Mouse (Mus musculus): ENCODE results near the gene 1110032A03Rik. TPM values are rescaled to one million over a fixed set of nuclear protein-coding genes. Genes with fewer than 3 reads are reported as not detected.

The 1110032A03Rik gene
- polyA plus RNA-seq, 1 experiment from 2014 or later: 26.1 TPM

DNA sequence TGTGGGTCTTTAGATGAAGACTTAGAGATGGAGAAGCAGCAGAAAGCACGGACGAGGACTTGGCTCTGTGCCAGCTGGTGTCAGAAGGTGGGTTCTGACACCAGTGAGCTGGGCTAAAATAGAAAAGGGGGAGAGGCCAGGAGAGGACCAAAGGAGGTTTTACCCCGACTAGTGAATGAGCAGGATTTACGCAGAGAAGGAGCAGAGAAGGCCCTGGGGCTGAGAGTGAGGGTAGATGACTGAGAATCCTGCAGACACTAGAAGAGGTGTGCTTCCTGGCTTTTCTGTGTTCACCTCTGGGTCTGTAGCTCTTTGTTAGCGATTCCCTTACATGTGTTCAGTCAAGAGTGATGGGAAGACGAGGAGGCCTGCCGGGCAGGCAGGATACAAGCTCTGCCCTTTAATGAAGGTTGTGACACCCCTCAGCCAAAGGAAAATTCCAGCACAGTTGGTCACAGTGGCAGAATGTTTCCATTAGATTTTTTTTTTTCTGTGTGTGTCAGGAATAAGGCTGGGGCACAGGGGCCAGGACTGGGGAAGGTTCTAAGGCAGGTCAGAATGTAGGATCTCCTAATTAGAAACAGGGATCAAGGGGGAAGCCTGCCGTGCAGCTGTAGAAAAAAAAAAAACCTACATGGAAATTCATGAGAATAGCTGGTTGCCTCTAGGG is 49.3 kb downstream of the 1110032A03Rik start:
- H3K4me1 ChIP-seq (replicated peaks): peaks cover 8% of the 10 kb centered on the region
- H3K4me3 ChIP-seq (replicated peaks): no peak overlapping the region
- no peak overlapping the region for H3K4me2 ChIP-seq (replicated peaks)
- ATAC-seq: no peak
- no peaks in the 10 kb centered on the region for H3K36me3 ChIP-seq
- no peak overlapping the region for H3K27ac ChIP-seq
- 65% methylated on average over 8 of the region's 8 CpGs for WGBS
- H3K27me3 ChIP-seq (replicated peaks): no peaks in the 10 kb centered on the region
- H3K9me3 ChIP-seq: no peaks in the 10 kb centered on the region
- H3K9ac ChIP-seq: no peak overlapping the region

- H3K9ac ChIP-seq: no peak overlapping the region
- H3K4me1 ChIP-seq (replicated peaks): peaks cover 8% of the 10 kb centered on the region
- no peaks in the 10 kb centered on the region for H3K36me3 ChIP-seq
- 43% methylated on average over 3 of the region's 3 CpGs for WGBS
- ATAC-seq: no peak
- no peak overlapping the region for H3K27ac ChIP-seq
- no peaks in the 10 kb centered on the region for H3K9me3 ChIP-seq
- no peak overlapping the region for H3K4me2 ChIP-seq (replicated peaks)
- no peaks in the 10 kb centered on the region for H3K27me3 ChIP-seq (replicated peaks)
- H3K4me3 ChIP-seq (replicated peaks): no peak overlapping the region
Observed at GRCm38 (mm10) chr9:50724661-50725330, 50.5 kb downstream of the 1110032A03Rik start.

- Histone ChIP-seq H3K27me3 (replicated peaks) (no peaks in the 10 kb centered on the region), H3K4me1 (replicated peaks) (peaks cover 8% of the 10 kb centered on the region)
Observed at GRCm38 (mm10) chr9:50724147-50724546, 51.2 kb downstream of the 1110032A03Rik start.

DNA sequence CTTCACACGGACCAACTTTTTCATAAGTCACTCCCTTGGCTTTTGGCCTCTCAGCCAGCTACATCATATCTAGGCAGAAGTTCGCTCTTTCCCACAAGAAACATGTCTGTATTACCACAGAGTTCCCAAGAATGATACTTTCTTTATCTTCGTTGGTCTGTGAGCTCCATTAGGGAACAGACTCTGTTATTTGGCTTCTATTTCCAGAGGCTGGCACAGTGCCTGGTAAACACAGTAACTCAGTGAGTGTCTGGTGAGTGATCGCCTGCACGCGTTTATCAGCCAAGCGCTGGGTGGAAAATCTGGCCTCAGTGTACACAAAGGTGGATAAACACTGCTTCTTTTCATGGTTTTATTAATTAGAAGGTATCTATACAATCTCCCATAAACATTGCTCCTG is 51.9 kb downstream of the 1110032A03Rik start:
- no peaks in the 10 kb centered on the region for H3K9me3 ChIP-seq
- H3K9ac ChIP-seq: no peak overlapping the region
- peaks cover 8% of the 10 kb centered on the region for H3K4me1 ChIP-seq (replicated peaks)
- 31% methylated on average over 7 of the region's 7 CpGs for WGBS
- peak overlapping the region; percentile 9; the same call in 1 of the 2 replicates for H3K27ac ChIP-seq
- no peaks in the 10 kb centered on the region for H3K27me3 ChIP-seq (replicated peaks)
- 0 out of 2 replicates have a peak overlapping the region, but pooled peaks have one; percentile 15 for H3K4me2 ChIP-seq (replicated peaks)
- ATAC-seq: no peak
- H3K4me3 ChIP-seq (replicated peaks): no peak overlapping the region
- H3K36me3 ChIP-seq: no peaks in the 10 kb centered on the region

More at GRCm38 (mm10) chr9:50724147-50724546, 51.2 kb downstream of the 1110032A03Rik start:
- H3K9ac ChIP-seq: no peak overlapping the region
- no peak overlapping the region for H3K27ac ChIP-seq
- H3K4me3 ChIP-seq (replicated peaks): no peak overlapping the region
- H3K36me3 ChIP-seq: no peaks in the 10 kb centered on the region
- H3K9me3 ChIP-seq: no peaks in the 10 kb centered on the region
- WGBS: 84% methylated on average over 2 of the region's 2 CpGs
- H3K4me2 ChIP-seq (replicated peaks): no peak overlapping the region
- ATAC-seq: no peak

- ATAC-seq: no peak
- Histone ChIP-seq H3K4me1 (replicated peaks) (peaks cover 8% of the 10 kb centered on the region), H3K9ac (no peak overlapping the region), H3K36me3 (no peaks in the 10 kb centered on the region), H3K9me3 (no peaks in the 10 kb centered on the region), H3K4me3 (replicated peaks) (no peak overlapping the region), H3K4me2 (replicated peaks) (no peak overlapping the region), H3K27ac (no peak overlapping the region), H3K27me3 (replicated peaks) (no peaks in the 10 kb centered on the region)
- WGBS: 57% methylated on average over 8 of the region's 8 CpGs
Observed at GRCm38 (mm10) chr9:50722451-50722911, 52.8 kb downstream of the 1110032A03Rik start.

DNA sequence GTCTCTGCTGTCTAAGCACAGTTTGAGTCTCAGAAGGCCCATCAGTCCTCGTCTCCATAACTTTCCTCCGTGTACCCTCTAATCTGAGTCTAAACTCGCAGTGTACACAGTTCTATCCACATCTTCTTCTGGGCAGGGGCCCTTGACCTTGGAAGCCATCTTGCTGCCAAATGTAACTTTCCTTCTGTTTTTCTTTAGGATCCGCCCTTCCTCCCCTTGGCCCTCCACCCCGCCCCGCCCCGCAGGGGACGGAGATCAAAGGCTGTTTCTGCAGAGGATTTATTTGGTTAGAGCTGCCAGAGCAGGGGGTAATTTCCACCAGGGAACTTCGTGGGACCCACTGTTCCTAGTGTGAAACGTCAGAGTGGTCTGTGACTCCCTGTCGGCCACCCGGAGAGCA is 54.3 kb downstream of the 1110032A03Rik start:
- no peak overlapping the region for H3K4me3 ChIP-seq (replicated peaks)
- no peak overlapping the region for H3K4me2 ChIP-seq (replicated peaks)

DNA sequence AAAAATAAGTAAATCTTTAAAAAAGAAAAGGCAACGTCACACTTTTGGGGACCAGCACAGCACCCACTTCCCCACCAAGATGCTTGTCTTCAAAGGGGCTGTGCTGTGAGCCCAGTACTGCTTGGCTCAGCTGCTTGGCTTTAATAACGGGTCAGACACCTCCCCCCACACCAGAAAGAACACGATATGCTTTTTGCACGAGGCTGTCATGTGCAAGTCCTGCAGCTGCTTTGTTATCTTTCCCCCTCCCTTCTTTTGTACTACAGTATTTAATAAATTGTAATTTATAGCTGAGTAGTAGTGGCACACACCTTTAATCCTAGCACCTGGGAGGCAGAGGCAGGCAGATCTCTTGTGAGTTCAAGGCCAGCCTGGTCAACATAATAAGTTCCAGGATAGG is 56.4 kb downstream of the 1110032A03Rik start:
- WGBS: 78% methylated on average over 4 of the region's 4 CpGs
- Histone ChIP-seq H3K27ac (no peak overlapping the region), H3K9me3 (no peaks in the 10 kb centered on the region), H3K4me3 (replicated peaks) (no peak overlapping the region), H3K9ac (no peak overlapping the region), H3K4me2 (replicated peaks) (no peak overlapping the region), H3K36me3 (no peaks in the 10 kb centered on the region), H3K4me1 (replicated peaks) (peaks cover 5% of the 10 kb centered on the region; the same call in 1 of the 2 replicates), H3K27me3 (replicated peaks) (no peaks in the 10 kb centered on the region)
- no peak for ATAC-seq

More for the DNA sequence above, 54.3 kb downstream of the 1110032A03Rik start:
- H3K36me3 ChIP-seq: no peaks in the 10 kb centered on the region
- H3K9me3 ChIP-seq: no peaks in the 10 kb centered on the region
- no peak overlapping the region for H3K27ac ChIP-seq
- no peaks in the 10 kb centered on the region for H3K27me3 ChIP-seq (replicated peaks)
- no peak overlapping the region for H3K9ac ChIP-seq
- peaks cover 8% of the 10 kb centered on the region; the same call in 1 of the 2 replicates for H3K4me1 ChIP-seq (replicated peaks)
- no peak for ATAC-seq
- WGBS: 30% methylated on average over 12 of the region's 12 CpGs

DNA sequence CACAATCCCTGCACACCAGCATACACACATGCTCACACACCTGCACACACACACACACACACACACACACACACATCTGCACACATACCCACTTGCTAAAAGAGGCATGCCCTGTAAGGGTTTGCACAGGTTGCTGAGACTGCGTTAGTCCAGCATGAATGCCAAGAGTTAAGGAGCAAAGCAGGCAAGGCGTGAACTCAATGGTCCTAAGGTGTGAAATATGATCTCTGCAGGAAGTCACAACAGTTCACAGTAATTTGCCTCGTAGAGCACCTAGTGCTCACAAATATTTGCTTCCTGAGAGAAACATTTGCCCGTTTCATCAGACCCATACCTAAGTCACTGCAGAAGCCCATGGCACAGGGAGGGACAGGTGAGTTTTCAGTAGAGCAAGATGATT is 61.1 kb downstream of the 1110032A03Rik start:
- no peaks in the 10 kb centered on the region for H3K4me1 ChIP-seq (replicated peaks)
- no peak overlapping the region for H3K4me3 ChIP-seq (replicated peaks)
- ATAC-seq: no peak
- no peaks in the 10 kb centered on the region for H3K9me3 ChIP-seq
- H3K27ac ChIP-seq: no peak overlapping the region
- H3K36me3 ChIP-seq: no peaks in the 10 kb centered on the region
- WGBS: 46% methylated on average over 4 of the region's 4 CpGs
- no peaks in the 10 kb centered on the region for H3K27me3 ChIP-seq (replicated peaks)
- no peak overlapping the region for H3K9ac ChIP-seq
- H3K4me2 ChIP-seq (replicated peaks): no peak overlapping the region

Other genes with a start within 250 kb of the 1110032A03Rik start
- gene Pts, start 246.8 kb downstream of the 1110032A03Rik start, polyA plus RNA-seq (2015; fragmentation: Nextera tagmentation; extraction: Ambion mirVana): 93.9 and 94.1 TPM in 2 replicates
- gene Il18, start 220.7 kb downstream of the 1110032A03Rik start, polyA plus RNA-seq (2015; fragmentation: Nextera tagmentation; extraction: Ambion mirVana): 17.6 and 18.8 TPM in 2 replicates
- gene Bco2, start 220.3 kb downstream of the 1110032A03Rik start, polyA plus RNA-seq (2015; fragmentation: Nextera tagmentation; extraction: Ambion mirVana): 3.4 and 4.4 TPM in 2 replicates
- 0.16 and 0.19 TPM in 2 replicates for gene Tex12, start 214.2 kb downstream of the 1110032A03Rik start, polyA plus RNA-seq (2015; fragmentation: Nextera tagmentation; extraction: Ambion mirVana)
- gene Sdhd, start 171.7 kb downstream of the 1110032A03Rik start, polyA plus RNA-seq (2015; fragmentation: Nextera tagmentation; extraction: Ambion mirVana): 544 and 560 TPM in 2 replicates
- 314 TPM in 2 replicates for gene Timm8b, start 171.6 kb downstream of the 1110032A03Rik start, polyA plus RNA-seq (2015; fragmentation: Nextera tagmentation; extraction: Ambion mirVana)
- 2.1 and 2.9 TPM in 2 replicates for gene Pih1d2, start 158.2 kb downstream of the 1110032A03Rik start, polyA plus RNA-seq (2015; fragmentation: Nextera tagmentation; extraction: Ambion mirVana)
- 17.5 and 20.4 TPM in 2 replicates for gene Nkapd1, start 158.1 kb downstream of the 1110032A03Rik start, polyA plus RNA-seq (2015; fragmentation: Nextera tagmentation; extraction: Ambion mirVana)
- gene Dlat, start 115.7 kb downstream of the 1110032A03Rik start, polyA plus RNA-seq (2015; fragmentation: Nextera tagmentation; extraction: Ambion mirVana): 58.7 and 63.5 TPM in 2 replicates
- gene Dixdc1, start 36.0 kb downstream of the 1110032A03Rik start, polyA plus RNA-seq (2015; fragmentation: Nextera tagmentation; extraction: Ambion mirVana): 6.1 and 6.8 TPM in 2 replicates
- 15.9 and 18.7 TPM in 2 replicates for gene 2310030G06Rik, start 29.0 kb downstream of the 1110032A03Rik start, polyA plus RNA-seq (2015; fragmentation: Nextera tagmentation; extraction: Ambion mirVana)
- gene Cryab, start 24.2 kb downstream of the 1110032A03Rik start, polyA plus RNA-seq (2015; fragmentation: Nextera tagmentation; extraction: Ambion mirVana): 51.7 and 62.6 TPM in 2 replicates
- gene Hspb2, start 23.2 kb downstream of the 1110032A03Rik start, polyA plus RNA-seq (2015; fragmentation: Nextera tagmentation; extraction: Ambion mirVana): 5.3 and 5.4 TPM in 2 replicates
- gene Fdxacb1, start 7.3 kb downstream of the 1110032A03Rik start, polyA plus RNA-seq (2015; fragmentation: Nextera tagmentation; extraction: Ambion mirVana): 11.0 and 11.6 TPM in 2 replicates
- 40.8 and 42.8 TPM in 2 replicates for gene Alg9, start 501 bp downstream of the 1110032A03Rik start, polyA plus RNA-seq (2015; fragmentation: Nextera tagmentation; extraction: Ambion mirVana)
- gene Ppp2r1b, start 69.8 kb upstream of the 1110032A03Rik start, polyA plus RNA-seq (2015; fragmentation: Nextera tagmentation; extraction: Ambion mirVana): 62.8 and 65.7 TPM in 2 replicates
- gene Sik2, start 233.6 kb upstream of the 1110032A03Rik start, polyA plus RNA-seq (2015; fragmentation: Nextera tagmentation; extraction: Ambion mirVana): 13.0 and 14.6 TPM in 2 replicates

All from intestine, embryonic 15.5 days (tissue).